Mouse (Mus musculus): Measurements from ENCODE around the gene Dnaja3. TPM values are rescaled to one million over a fixed set of nuclear protein-coding genes. Genes with fewer than 3 reads are reported as not detected.
A peak's percentile ranks its signal among the peaks of the same experiment; 100 is the strongest.
"Not testable (repeated sequence)": the region's sequence is repeated elsewhere in the genome, so short reads cannot be mapped to it uniquely, and the experiment has no call there.

The Dnaja3 gene
- total RNA-seq, 2 experiments from 2014 or later: 132 to 145 TPM

GRCm38 (mm10) chr16:4713861-4714710, 74.3 kb downstream of the Dnaja3 start:
- no peak for DNase-seq (ENCODE audit: low spot score in 2 of 2)

- no peak for DNase-seq (ENCODE audit: low spot score in 2 of 2)
Measured at GRCm38 (mm10) chr16:4717866-4718265, 78.1 kb downstream of the Dnaja3 start.

GRCm38 (mm10) chr16:4718753-4719518, 79.1 kb downstream of the Dnaja3 start, which contains the start of gene Nmral1:
Nmral1 (minus strand) TSS chr16:4719356.
- DNase-seq (ENCODE audit: low spot score in 2 of 2): peak; percentile 44 to 48

GRCm38 (mm10) chr16:4722128-4722914, 82.5 kb downstream of the Dnaja3 start:
- no peak for DNase-seq (ENCODE audit: low spot score in 2 of 2)

GRCm38 (mm10) chr16:4722915-4723209, 83.1 kb downstream of the Dnaja3 start:
- DNase-seq (ENCODE audit: low spot score in 2 of 2): no peak

GRCm38 (mm10) chr16:4725266-4725665, 85.5 kb downstream of the Dnaja3 start:
- DNase-seq (ENCODE audit: low spot score in 2 of 2): no peak

- peak; percentile 97 for DNase-seq (ENCODE audit: low spot score in 2 of 2)
Measured at GRCm38 (mm10) chr16:4725780-4726527, 86.2 kb downstream of the Dnaja3 start, which contains the start of gene Hmox2. Hmox2 (plus strand) TSS chr16:4726361.

- peak in 1 of 2 experiments; percentile 51 for DNase-seq (ENCODE audit: low spot score in 2 of 2)
Measured at GRCm38 (mm10) chr16:4726528-4727128, 86.8 kb downstream of the Dnaja3 start.

GRCm38 (mm10) chr16:4727526-4727925, 87.7 kb downstream of the Dnaja3 start:
- DNase-seq (ENCODE audit: low spot score in 2 of 2): no peak

GRCm38 (mm10) chr16:4727963-4728362, 88.2 kb downstream of the Dnaja3 start:
- no peak for DNase-seq (ENCODE audit: low spot score in 2 of 2)

GRCm38 (mm10) chr16:4730776-4731358, 91.1 kb downstream of the Dnaja3 start:
- no peak for DNase-seq (ENCODE audit: low spot score in 2 of 2)

GRCm38 (mm10) chr16:4736262-4736661, 96.5 kb downstream of the Dnaja3 start:
- no peak for DNase-seq (ENCODE audit: low spot score in 2 of 2)

- DNase-seq (ENCODE audit: low spot score in 2 of 2): no peak
Measured at GRCm38 (mm10) chr16:4739994-4740393, 100.2 kb downstream of the Dnaja3 start.

GRCm38 (mm10) chr16:4742186-4742585, 102.4 kb downstream of the Dnaja3 start:
- no peak for DNase-seq (ENCODE audit: low spot score in 2 of 2)

- no peak for DNase-seq (ENCODE audit: low spot score in 2 of 2)
Measured at GRCm38 (mm10) chr16:4752155-4752554, 112.4 kb downstream of the Dnaja3 start.

- no peak for DNase-seq (ENCODE audit: low spot score in 2 of 2)
Measured at GRCm38 (mm10) chr16:4754045-4754444, 114.3 kb downstream of the Dnaja3 start.

- not testable (repeated sequence) for DNase-seq (ENCODE audit: low spot score in 2 of 2)
Measured at GRCm38 (mm10) chr16:4756660-4757335, 117.0 kb downstream of the Dnaja3 start.
